Mouse (Mus musculus): ENCODE data around the gene Nmb.
"Not testable (repeated sequence)": the region's sequence is repeated elsewhere in the genome, so short reads cannot be mapped to it uniquely, and the experiment has no call there.

The Nmb gene

GRCm38 (mm10) chr7:80904921-80905515 lies at the start of gene Nmb:
TSS of gene Nmb (minus strand) at chr7:80905076.
- DNase-seq = peak; percentile 83

DNA sequence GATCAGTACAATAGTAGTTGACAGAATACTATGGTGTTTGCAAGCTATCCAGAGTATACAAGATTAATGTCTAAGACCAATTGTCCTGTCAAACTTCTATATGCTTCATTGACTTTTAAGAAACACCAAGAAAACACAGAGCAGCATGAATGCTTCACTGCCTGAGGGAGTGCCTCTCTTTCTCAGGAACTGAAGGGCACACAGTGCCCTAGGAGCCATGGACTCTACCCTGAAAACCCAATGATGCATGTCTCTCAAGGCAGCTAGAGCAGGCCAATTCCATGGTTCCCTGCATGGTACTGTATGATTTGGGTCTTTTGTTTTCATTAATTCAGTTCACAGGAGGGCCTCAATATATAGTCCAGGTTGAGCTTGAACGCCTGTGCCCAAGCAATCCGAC lies 49.4 kb upstream of the Nmb start:
- DNase-seq = peak; percentile 46

- DNase-seq = no peak
Measured at GRCm38 (mm10) chr7:80952140-80952539, 47.3 kb upstream of the Nmb start.

- DNase-seq = no peak
Measured at GRCm38 (mm10) chr7:80951461-80951860, 46.6 kb upstream of the Nmb start.

GRCm38 (mm10) chr7:80947445-80948350 lies 42.8 kb upstream of the Nmb start, which contains the start of gene Sec11a:
TSS of gene Sec11a (minus strand) at chr7:80947780.
- peak; percentile 96 for DNase-seq

DNA sequence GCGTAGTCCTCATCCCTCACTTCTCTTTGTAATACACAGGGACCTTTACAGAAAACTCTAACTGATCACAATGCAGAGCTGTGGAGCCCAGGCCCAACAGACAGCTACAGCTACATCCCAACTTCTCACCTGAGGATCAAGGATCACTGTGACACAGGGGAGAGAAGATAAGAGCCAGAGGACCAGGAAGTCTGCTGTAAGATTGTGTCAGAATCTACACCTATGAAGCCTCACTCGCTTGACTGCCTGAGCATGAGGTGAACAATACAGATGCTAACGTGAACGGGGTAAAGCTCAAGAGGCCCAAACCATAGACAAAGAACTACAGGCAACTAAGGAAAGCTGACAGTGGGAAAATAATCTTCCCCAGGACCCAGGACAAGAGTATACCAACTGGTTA lies 34.9 kb upstream of the Nmb start:
- DNase-seq = no peak

GRCm38 (mm10) chr7:80937304-80937666 lies 32.4 kb upstream of the Nmb start:
- DNase-seq = not testable (repeated sequence)

- DNase-seq = not testable (repeated sequence)
Measured at GRCm38 (mm10) chr7:80936617-80937303, 31.9 kb upstream of the Nmb start.

DNA sequence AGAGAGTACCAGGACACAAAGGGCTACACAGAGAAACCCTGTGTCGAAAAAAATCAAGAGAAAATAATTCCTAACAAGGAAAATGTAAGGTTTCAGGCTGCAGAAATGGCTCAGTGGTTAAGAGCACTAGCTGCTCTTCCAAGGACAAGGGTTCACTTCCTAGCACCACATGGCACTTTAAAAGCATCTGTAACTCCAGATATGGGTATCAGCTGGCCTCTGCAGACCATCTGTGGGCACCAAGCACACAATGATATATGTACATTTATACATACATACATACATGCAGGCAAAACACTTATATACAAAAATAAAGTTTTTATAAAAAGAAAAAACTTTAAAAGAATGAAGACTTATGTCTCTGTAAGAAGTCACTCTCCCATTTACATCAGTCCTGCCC lies 31.0 kb upstream of the Nmb start:
- no peak for DNase-seq

- no peak for DNase-seq
Measured at GRCm38 (mm10) chr7:80932777-80933176, 27.9 kb upstream of the Nmb start.

DNA sequence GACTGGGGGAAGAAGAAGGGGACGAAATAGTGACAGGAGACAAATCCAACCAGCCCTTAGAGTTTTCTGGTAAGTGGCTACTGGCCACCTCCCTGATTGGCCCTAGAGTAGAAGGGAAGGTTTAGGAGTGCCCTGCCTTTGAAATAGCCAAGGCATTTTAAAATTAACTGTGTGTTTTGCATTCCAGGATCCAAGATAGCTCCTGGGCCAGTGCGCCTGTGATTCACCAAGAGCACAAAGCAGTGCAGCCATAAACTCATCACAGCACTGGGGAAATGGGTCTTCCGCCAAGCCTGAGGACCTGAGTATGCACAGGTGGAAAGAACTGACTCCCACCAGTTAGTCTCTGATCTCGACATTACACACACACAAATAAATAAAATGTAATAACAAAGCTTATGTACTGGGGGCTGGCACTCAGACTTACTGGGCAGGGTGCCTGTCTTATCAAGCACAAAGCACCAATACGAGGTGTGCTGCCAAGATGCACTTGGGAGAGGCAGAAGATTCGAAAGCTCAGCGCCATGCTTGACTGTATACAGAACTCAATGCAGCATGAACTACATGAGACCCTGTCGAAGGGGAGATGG lies 26.8 kb upstream of the Nmb start:
- DNase-seq = no peak

DNA sequence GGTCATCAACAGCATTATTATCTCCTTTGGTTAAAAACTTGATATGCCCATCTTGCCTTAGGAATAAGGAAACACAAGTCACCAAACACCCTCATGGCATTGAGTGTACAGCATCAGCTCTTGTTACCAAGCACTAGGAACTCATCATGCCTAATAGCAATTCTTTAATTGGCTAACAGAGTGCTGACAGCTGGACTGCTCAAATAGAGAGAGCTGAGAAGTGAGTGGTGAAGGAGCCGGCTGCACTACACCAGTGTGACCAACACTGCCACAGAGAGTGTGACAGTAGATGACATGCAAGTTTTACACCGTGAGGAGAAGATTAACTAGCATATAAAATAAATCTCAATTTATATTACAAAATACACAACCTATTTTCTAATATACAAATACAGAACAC lies 18.3 kb upstream of the Nmb start:
- no peak for DNase-seq

- DNase-seq = no peak
Measured at GRCm38 (mm10) chr7:80919647-80920008, 14.8 kb upstream of the Nmb start.

DNA sequence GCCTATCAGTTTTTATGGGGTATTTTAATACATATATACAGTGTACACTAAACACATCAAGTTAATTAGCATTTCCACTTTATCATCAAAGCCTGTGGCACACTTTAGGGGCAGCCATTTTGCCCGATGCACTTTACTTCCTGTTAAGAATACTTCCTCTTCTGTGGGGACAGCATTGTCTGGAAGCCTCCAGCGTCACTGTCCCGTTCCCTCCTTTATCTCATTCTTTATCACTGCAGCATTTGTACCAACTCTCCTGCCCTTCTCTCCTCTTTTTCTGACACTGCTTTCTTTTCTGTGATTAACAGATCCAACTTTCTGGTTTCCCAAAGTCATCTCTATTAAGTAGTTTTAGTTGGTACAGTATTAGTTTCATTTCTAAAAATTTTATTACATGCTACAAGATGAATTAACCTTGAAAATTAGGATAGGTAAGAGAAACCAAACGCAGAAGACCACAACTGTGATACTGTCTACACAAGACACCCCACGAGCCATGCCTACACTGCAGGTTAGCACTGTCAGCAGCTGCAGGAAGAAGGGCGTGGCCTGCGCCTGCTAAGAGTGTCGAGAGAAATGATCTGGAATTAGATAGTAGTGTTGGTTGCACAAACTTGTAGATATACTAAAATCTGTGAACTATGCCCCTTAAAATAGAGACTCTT lies 14.2 kb upstream of the Nmb start:
- DNase-seq = no peak

- peak; percentile 61 for DNase-seq
Measured at GRCm38 (mm10) chr7:80917916-80918465, 13.1 kb upstream of the Nmb start.

DNA sequence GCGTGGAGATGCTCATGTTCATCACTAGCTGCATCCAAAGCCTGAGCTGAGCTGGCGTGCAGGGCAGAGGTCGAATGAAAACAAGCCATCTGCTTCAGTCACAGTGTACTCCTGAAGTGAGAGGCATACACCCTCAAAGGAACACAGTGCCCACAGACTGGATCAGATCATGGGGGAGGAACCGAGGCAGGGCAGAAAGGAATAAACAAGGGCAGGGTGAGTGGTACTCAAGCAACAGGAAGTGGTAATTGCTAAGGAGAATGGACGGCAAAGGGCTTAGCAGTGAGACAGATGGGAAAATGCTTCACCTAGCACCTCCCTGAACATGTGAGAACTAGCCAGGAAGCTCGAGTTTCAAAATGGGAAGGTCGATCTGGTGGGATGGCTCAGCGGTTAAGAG lies 7.6 kb upstream of the Nmb start:
- no peak for DNase-seq

DNA sequence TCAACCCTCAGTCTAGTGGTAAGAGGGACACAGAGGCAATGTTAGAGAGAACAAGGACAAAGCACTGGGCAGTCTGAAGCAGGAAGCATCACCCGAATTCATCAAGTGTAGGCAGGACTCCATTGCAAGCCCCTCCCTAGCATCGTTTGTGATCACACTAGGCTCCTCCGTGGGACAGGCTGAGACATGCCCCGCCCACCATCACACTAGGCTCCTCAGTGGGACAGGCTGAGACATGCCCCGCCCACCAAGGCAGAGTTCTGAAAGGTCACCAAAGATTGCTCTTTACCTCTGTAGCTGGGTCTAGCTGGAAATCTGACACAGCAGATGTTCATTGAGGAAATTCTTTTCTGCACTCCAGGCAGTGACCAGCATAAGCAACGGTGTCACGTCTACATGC lies 6.2 kb upstream of the Nmb start:
- no peak for DNase-seq

DNA sequence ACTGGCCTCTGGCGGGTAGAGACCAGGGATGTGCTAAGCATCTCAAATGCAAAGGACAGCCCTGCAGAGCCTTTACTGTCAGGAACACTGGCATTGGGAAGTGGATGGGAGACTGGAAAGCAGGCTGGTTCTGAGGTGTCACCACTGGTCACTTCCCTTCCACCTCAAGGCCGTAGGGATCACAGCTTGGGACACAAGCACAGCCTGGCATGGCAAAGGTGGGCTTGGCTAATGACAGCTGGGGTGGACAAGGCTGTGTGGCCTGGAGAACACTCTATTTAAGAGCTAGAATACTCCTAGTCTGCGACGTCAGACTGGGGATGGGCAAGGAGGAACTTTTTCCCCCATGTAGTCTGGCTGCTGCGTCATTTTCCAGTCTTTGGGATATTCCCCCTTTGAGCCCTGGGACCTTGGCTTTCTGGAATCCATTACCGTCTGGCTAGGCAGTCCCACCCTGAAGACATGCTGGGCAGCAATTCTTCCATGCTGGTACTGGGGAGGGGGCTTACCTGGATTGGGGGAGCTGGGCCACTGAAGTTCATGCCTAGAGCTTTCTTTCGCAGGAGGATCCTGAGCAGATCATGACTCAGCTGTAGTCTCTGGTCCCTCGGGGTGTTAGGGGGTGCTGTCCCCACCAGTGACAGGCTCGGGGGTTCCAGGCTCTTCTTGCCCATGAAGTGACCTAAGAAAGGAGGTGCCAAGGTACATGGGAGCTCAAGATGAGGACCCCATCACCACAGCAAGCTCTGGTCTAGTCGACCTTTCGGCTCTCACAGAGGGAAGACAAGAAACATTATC lies 1.1 kb downstream of the Nmb start:
- no peak for DNase-seq

GRCm38 (mm10) chr7:80901541-80902274 lies 3.2 kb downstream of the Nmb start:
- DNase-seq = no peak

DNA sequence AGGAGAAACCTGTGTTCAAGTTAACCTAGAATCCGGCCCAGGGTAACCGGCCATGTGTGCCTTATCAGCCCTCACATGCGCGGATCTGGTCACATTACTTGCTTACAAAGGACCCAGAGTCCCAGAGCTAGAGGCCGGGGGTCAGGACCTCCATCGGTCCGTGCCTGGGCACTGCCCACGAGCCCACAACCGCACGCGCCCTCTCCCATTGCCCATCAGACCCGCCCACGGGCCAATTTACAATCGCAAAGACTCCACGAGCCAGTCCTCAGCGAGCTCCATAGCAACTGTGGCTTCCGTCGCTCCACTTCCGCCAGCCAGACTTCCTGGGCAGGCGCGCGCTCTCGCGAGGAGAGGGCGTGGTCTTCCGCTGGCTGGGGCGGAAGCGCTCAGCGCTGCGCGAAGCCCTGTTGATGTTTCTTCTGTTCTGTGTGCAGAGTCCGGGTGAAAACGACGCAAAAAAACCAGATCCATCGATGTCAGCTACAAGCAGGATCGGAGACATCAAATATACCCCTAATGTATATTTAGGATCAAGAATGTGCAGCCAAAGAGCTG lies 3.9 kb downstream of the Nmb start, which contains the start of gene Wdr73:
Gene Wdr73, minus strand, starts transcription at position 326 of the 558 bp plus-strand sequence.
- peak; percentile 95 for DNase-seq

DNA sequence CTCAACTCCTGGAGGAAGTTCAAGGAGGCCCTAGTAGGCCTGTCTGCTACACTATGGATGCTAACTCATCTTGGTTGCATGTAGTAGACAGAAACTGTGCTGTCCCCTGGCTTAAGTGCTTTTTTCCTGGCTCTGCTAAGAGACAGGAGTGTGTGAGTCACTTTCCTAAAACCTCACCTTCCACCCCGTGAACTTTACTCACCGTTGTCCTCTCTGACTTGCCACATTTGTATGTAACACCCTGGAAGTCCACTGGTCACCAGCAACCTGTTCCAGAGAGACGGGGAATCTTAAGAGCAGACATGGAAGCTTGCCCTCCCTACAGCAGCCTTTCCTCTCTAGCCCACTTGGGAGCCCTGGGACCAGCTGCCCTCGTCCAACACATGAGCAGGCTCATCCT lies 7.2 kb downstream of the Nmb start:
- no peak for DNase-seq
